Mouse (Mus musculus): ENCODE results near the gene Map2k5. TPM values are rescaled to one million over a fixed set of nuclear protein-coding genes. Genes with fewer than 3 reads are reported as not detected.
A peak's percentile ranks its signal among the peaks of the same experiment; 100 is the strongest.

Map2k5 gene
- polyA plus RNA-seq, 1 experiment = 15.3 TPM

DNA sequence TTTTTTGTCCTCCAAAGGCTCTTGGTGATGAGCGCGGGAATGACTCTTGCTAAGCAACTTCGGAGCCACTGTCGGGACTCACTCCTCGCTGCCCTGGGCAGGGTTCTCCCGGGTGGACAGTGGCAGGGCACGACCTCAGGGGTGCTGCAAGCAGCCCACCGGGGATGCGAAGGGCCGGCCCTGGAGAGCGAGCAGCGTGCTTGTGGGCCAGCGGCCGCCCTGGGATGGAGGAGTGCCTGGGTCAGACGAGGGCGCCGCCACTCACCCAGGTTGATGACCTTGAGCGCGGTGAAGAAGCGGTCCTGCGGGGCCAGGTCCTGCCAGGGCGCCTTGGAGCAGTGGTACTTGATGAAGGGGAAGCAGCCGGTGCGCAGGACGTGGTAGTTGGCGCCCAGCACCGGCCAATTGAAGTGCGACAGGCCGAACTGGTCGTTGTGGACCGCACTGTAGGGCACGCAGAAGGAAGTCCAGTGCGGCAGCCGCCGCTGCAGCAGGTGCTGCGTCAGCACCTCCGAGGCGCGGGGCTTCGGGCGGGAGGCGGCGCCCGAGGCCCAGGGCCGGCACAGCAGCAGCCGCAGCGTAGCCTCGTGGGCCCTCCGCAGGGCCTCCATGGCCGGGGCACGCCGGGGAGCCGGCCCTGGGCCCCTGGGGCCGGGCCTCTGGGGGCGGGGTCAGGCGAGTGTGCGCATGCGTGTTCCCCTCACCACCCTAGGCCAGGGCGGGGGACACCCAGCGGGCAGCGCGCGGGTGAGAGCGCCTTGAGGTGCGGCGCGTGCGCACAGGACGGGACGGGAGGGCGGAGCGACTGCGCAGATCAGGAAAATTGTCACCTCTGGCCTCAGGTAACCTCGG, 21.1 kb upstream of the Map2k5 start, which contains the start of gene 2300009A05Rik:
Gene 2300009A05Rik (minus strand): TSS at position 636 of the 852 bp plus-strand sequence.
- Histone ChIP-seq H3ac (ENCODE audit: control insufficient read depth, insufficient read length, low read depth) (peak within 1 kb of the TSS; percentile 89), H3K27me3 (ENCODE audit: control insufficient read depth, insufficient read depth, insufficient read length) (no peaks in the 10 kb centered on the region), H3K79me3 (ENCODE audit: low read depth) (peaks cover 31% of the 10 kb centered on the region), H3K36me3 (ENCODE audit: control insufficient read depth, insufficient read depth) (peaks cover 16% of the 10 kb centered on the region), H3K4me3 (ENCODE audit: insufficient read depth, poor library complexity, severe bottlenecking) (peak within 1 kb of the TSS; percentile 66), H3K79me2 (ENCODE audit: control insufficient read depth, insufficient read depth) (peaks cover 41% of the 10 kb centered on the region)
- TF ChIP-seq MAX (IDR thresholded peaks at IDR 0.05) (no peak), MYOD1 (IDR thresholded peaks at IDR 0.05; ENCODE audit: control insufficient read depth, insufficient read length, low read depth) (no peak), FOSL1 (IDR thresholded peaks at IDR 0.05; ENCODE audit: insufficient read depth, low read length, poor library complexity, severe bottlenecking) (no peak)

DNA sequence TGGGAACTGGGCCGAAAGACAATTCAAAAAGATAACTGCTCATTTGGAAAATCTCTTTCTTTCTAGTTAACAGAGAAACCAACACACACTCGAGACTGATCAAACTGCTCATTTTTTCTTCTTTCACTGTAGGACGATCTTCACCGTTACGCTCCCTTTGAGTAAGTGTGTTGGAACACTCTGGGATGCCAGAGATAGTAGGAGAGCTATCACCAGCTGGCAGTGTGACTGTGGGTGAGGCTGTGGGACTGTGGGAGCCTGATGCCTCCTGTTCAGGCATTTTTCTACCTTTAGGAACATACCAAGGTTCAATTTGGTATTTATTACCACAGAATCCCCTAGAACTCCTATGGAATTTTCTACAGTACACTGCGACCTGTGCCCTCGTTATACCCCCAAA, 17.9 kb upstream of the Map2k5 start:
- Histone ChIP-seq H3K79me3 (ENCODE audit: low read depth) (peaks cover 31% of the 10 kb centered on the region), H3ac (ENCODE audit: control insufficient read depth, insufficient read length, low read depth) (no peak overlapping the region), H3K79me2 (ENCODE audit: control insufficient read depth, insufficient read depth) (peaks cover 41% of the 10 kb centered on the region), H3K36me3 (ENCODE audit: control insufficient read depth, insufficient read depth) (peaks cover 16% of the 10 kb centered on the region), H3K4me3 (ENCODE audit: insufficient read depth, poor library complexity, severe bottlenecking) (no peak overlapping the region), H3K27me3 (ENCODE audit: control insufficient read depth, insufficient read depth, insufficient read length) (no peaks in the 10 kb centered on the region)
- no peak for TF ChIP-seq MYOG (IDR thresholded peaks at IDR 0.05; ENCODE audit: control insufficient read depth, extremely low read depth, insufficient read length)
- TF ChIP-seq CTCF (IDR thresholded peaks at IDR 0.05; ENCODE audit: control insufficient read depth, insufficient read depth, insufficient read length) = no peak

DNA sequence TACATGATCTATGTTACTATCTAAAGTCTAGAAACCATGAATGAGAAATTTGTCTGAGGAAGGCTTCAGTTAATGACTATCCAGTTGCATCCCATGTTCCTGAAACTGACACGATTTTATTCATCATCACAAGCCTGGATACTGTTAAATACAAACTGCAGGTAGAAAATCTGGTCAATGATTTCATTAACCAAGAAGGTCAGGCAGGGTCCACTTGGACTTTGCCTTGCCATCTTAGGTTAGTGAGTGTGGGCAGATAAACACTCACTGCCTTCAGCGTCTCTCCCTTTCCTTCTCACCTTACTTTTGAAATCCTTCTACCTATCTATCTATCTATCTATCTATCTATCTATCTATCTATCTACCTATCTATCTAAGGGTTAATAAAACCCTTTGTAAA, 13.6 kb upstream of the Map2k5 start:
- H3K4me3 ChIP-seq (ENCODE audit: insufficient read depth, poor library complexity, severe bottlenecking) = no peak overlapping the region
- no peak overlapping the region for H3ac ChIP-seq (ENCODE audit: control insufficient read depth, insufficient read length, low read depth)
- TF ChIP-seq USF1 (IDR thresholded peaks at IDR 0.05; ENCODE audit: low read depth) (no peak), MYOD1 (IDR thresholded peaks at IDR 0.05; ENCODE audit: control insufficient read depth, insufficient read length, low read depth) (no peak), CEBPB (IDR thresholded peaks at IDR 0.05; ENCODE audit: low read depth) (no peak), FOSL1 (IDR thresholded peaks at IDR 0.05; ENCODE audit: insufficient read depth, low read length, poor library complexity, severe bottlenecking) (no peak), CTCF (IDR thresholded peaks at IDR 0.05; ENCODE audit: control insufficient read depth, insufficient read depth, insufficient read length) (no peak), MAX (IDR thresholded peaks at IDR 0.05) (no peak), MYOG (IDR thresholded peaks at IDR 0.05; ENCODE audit: control insufficient read depth, extremely low read depth, insufficient read length) (no peak)
- H3K79me2 ChIP-seq (ENCODE audit: control insufficient read depth, insufficient read depth) = peaks cover 16% of the 10 kb centered on the region
- H3K79me3 ChIP-seq (ENCODE audit: low read depth) = peaks cover 7% of the 10 kb centered on the region
- no peaks in the 10 kb centered on the region for H3K27me3 ChIP-seq (ENCODE audit: control insufficient read depth, insufficient read depth, insufficient read length)
- peaks cover 10% of the 10 kb centered on the region for H3K36me3 ChIP-seq (ENCODE audit: control insufficient read depth, insufficient read depth)

DNA sequence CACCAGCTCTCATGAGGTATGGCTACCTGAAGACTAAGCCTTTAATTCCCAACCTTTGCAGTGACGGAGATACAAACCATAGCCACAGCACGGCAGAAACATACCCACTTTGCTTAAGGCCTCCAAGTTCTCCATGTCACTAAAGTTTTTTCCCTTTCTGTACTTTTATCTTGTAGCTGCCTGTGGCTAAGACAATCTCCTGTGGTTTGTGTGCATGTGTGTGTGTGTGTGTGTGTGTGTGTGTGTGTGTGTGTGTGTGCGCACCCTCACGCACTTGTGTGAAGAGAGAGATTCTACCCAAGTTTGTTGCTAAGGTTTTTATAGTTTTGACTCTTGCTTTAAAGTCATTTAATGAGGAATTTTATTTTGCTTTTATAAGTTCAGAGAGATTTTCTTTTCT, 5.1 kb upstream of the Map2k5 start:
- no peak overlapping the region for H3K4me3 ChIP-seq (ENCODE audit: insufficient read depth, poor library complexity, severe bottlenecking)
- no peaks in the 10 kb centered on the region for H3K27me3 ChIP-seq (ENCODE audit: control insufficient read depth, insufficient read depth, insufficient read length)
- TF ChIP-seq FOSL1 (IDR thresholded peaks at IDR 0.05; ENCODE audit: insufficient read depth, low read length, poor library complexity, severe bottlenecking) (no peak), CTCF (IDR thresholded peaks at IDR 0.05; ENCODE audit: control insufficient read depth, insufficient read depth, insufficient read length) (no peak), CEBPB (IDR thresholded peaks at IDR 0.05; ENCODE audit: low read depth) (no peak), USF1 (IDR thresholded peaks at IDR 0.05; ENCODE audit: low read depth) (no peak), MAX (IDR thresholded peaks at IDR 0.05) (no peak), MYOG (IDR thresholded peaks at IDR 0.05; ENCODE audit: control insufficient read depth, extremely low read depth, insufficient read length) (no peak), MYOD1 (IDR thresholded peaks at IDR 0.05; ENCODE audit: control insufficient read depth, insufficient read length, low read depth) (no peak)
- no peak overlapping the region for H3ac ChIP-seq (ENCODE audit: control insufficient read depth, insufficient read length, low read depth)
- no peaks in the 10 kb centered on the region for H3K79me3 ChIP-seq (ENCODE audit: low read depth)
- peaks cover 9% of the 10 kb centered on the region for H3K79me2 ChIP-seq (ENCODE audit: control insufficient read depth, insufficient read depth)
- no peaks in the 10 kb centered on the region for H3K36me3 ChIP-seq (ENCODE audit: control insufficient read depth, insufficient read depth)

DNA sequence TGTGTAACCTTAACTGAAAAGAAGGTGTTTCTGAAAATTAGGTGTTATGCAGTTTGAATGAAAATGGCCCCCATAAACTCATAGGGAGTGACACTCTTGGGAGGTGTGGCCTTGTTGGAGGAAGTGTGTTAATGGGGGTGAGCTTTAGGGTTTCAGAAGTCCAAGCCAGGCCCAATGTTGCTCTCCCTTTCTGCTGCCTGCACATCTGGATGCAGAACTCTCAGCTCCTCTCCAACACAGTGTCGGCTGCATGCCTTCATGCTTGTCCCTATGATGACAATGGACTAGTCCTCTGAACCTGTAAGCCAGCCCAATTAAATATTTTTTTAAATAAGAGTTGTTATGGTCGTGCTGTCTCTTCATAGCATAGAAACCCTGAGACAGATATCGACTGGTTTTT, 2.6 kb upstream of the Map2k5 start:
- Histone ChIP-seq H3ac (ENCODE audit: control insufficient read depth, insufficient read length, low read depth) (no peak overlapping the region), H3K79me3 (ENCODE audit: low read depth) (peaks cover 2% of the 10 kb centered on the region), H3K27me3 (ENCODE audit: control insufficient read depth, insufficient read depth, insufficient read length) (no peaks in the 10 kb centered on the region), H3K36me3 (ENCODE audit: control insufficient read depth, insufficient read depth) (no peaks in the 10 kb centered on the region), H3K4me3 (ENCODE audit: insufficient read depth, poor library complexity, severe bottlenecking) (no peak overlapping the region), H3K79me2 (ENCODE audit: control insufficient read depth, insufficient read depth) (peaks cover 29% of the 10 kb centered on the region)
- TF ChIP-seq FOSL1 (IDR thresholded peaks at IDR 0.05; ENCODE audit: insufficient read depth, low read length, poor library complexity, severe bottlenecking) (no peak), MYOD1 (IDR thresholded peaks at IDR 0.05; ENCODE audit: control insufficient read depth, insufficient read length, low read depth) (no peak), CTCF (IDR thresholded peaks at IDR 0.05; ENCODE audit: control insufficient read depth, insufficient read depth, insufficient read length) (no peak)

DNA sequence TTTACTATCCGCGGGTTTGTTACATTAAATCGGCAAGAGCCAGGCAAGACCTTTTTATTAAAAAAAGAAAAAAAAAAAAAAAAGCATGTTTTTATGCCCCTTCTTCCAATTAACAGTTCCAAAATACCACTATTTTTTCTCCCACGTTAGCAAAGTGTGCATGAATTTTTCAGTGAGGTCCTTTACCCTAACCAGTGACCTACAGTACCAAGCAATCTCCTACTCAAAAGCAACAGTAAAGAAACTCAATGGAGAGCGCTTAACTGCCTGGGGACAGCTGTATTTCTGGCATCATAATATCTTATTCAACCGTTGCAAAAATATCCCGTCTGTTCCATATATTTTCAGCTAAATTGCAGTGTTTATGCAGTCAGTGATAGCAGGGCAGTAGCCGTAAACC, 472 bp upstream of the Map2k5 start:
- Histone ChIP-seq H3K79me3 (ENCODE audit: low read depth) (peaks cover 2% of the 10 kb centered on the region), H3K79me2 (ENCODE audit: control insufficient read depth, insufficient read depth) (peaks cover 41% of the 10 kb centered on the region), H3ac (ENCODE audit: control insufficient read depth, insufficient read length, low read depth) (peak overlapping the region; percentile 88), H3K27me3 (ENCODE audit: control insufficient read depth, insufficient read depth, insufficient read length) (no peaks in the 10 kb centered on the region), H3K36me3 (ENCODE audit: control insufficient read depth, insufficient read depth) (no peaks in the 10 kb centered on the region), H3K4me3 (ENCODE audit: insufficient read depth, poor library complexity, severe bottlenecking) (peak overlapping the region; percentile 57)
- no peak for TF ChIP-seq MYOG (IDR thresholded peaks at IDR 0.05; ENCODE audit: control insufficient read depth, extremely low read depth, insufficient read length)
- no peak for TF ChIP-seq CTCF (IDR thresholded peaks at IDR 0.05; ENCODE audit: control insufficient read depth, insufficient read depth, insufficient read length)
- TF ChIP-seq USF1 (IDR thresholded peaks at IDR 0.05; ENCODE audit: low read depth) = no peak
- no peak for TF ChIP-seq CEBPB (IDR thresholded peaks at IDR 0.05; ENCODE audit: low read depth)
- no peak for TF ChIP-seq MYOD1 (IDR thresholded peaks at IDR 0.05; ENCODE audit: control insufficient read depth, insufficient read length, low read depth)
- no peak for TF ChIP-seq FOSL1 (IDR thresholded peaks at IDR 0.05; ENCODE audit: insufficient read depth, low read length, poor library complexity, severe bottlenecking)
- no peak for TF ChIP-seq MAX (IDR thresholded peaks at IDR 0.05)
